Mouse (Mus musculus) monocyte, adult 2 months (primary cell): ENCODE results near the gene Lcn2.

Experiments
- DNase-seq, 2 experiments: peaks; one replicate each; pipeline ENCODE4 v3.0.0; 2022; ENCODE audit warnings: low spot score in 2 of 2, low read depth in 1 of 2

Gene Lcn2

DNA sequence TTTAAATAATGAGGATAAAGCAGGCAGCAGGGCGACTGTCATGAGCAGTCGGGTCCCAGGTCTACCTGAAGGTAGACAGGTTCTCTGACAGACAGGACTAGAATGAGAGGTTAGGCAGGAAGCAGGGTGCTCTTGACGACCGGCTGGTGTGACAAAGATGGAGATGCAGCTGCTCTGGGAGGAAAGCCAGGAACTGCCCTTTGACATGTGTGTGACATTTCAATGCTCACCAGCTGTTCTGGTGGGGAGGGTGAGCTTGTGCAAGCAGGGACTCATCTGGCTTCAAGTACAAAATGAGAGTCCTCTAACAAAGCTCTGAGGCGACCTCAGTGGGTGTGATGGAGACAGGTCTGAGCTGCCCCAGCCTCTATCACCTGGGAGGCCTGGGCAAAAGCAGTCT, 25.9 kb upstream of the Lcn2 start:
- no peak for DNase-seq

DNA sequence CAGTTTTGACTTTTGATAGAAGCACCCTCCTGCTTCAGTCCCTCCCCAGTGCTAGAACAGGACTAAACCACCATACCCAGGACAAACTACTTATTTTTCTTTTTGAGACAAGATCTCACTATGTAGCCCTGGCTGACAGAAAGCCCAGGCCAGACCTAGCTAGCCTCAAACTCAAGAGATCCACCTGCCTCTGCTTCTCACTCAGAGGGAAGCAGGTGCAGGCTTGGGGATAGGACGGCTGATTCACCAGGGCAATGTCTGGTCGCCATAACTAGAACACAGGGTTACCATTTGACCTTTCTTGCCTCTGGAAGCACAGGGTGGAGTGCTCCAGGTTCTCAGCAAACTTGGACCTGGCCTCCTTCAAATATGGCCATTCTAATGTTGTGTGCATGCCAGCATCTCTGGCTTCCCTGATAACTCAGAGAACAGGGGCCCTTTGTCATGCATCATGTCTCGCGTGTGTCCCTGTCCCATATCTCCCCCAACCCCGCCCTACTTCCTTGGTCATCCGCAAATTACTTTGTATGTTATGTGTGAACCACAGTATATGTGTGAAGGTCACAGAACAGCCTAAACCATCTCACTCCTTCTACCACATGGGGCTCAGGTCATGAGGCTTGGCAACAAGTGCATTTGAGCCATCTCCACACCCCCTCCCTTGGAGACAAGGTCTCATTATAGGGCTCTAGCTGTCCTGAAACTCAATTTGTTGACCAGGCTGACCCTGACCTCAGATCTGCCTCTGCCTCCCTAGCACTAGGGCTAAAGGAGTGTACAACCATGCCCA, 24.9 kb upstream of the Lcn2 start:
- DNase-seq = no peak

DNA sequence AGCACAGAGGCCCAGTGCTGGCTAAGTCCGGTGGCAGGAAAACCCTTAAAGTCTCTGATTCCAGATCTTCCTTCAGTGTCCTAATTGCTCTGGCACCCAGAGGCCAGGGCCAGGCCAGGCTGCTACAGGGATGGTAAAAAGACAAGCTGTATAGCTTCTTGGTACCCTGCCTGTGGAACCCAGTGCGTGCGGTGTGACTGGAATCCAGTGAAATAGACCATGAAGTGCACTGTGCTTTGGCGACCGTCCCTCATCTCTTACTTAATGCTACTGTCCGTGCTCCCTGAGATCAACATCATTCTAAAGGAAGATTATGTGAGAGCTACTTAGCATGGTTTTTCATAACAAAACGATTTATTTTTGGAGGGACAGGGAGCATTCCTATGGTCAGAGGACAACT, 23.4 kb upstream of the Lcn2 start:
- no peak for DNase-seq

DNA sequence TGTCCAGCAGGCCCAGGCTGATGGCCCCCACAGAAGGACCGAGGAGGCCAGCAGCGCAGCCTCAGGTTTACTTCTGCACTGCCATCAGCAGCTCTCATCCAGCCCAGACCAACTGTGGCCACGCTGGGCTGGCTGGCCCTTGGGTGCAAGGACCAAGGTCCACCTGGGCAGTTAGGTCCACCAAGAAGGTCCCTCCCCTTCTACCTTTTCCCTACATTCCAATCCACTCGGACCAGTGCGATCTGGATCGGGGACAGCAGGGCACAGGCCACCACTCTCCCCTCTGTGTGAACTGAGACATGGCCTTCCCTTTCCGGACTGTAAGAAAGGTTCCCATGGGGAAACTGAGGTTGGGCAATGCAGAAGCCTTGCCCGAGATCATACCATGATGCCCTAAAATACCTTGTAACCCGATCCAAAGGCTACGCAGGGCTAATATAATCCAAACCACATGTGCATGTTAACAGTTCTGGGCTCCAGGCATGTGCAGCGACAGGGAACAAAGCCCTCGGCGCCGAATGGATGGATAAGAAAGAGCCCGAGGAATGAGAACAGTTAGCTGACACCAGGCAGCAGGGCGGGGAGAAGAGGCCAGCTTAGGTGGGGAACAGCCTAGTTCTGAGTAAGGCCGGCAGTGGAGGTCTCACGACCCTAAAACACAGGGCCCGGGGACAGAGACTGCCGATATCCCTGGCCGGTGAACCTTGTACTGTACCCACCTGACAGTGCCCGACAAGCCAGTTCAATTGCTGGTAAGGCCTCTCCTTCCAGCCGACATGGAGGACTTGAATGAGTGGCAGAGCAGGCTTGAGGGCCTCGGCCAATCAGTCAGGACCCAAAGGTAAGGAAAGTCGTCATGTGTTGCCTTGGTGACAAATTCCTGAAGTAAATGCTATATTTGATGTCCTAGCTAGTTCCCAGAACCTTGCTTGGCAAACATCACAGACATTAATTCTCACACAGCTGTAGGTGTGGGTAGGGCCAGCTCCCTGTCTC, 20.7 kb upstream of the Lcn2 start:
- DNase-seq = no peak

DNA sequence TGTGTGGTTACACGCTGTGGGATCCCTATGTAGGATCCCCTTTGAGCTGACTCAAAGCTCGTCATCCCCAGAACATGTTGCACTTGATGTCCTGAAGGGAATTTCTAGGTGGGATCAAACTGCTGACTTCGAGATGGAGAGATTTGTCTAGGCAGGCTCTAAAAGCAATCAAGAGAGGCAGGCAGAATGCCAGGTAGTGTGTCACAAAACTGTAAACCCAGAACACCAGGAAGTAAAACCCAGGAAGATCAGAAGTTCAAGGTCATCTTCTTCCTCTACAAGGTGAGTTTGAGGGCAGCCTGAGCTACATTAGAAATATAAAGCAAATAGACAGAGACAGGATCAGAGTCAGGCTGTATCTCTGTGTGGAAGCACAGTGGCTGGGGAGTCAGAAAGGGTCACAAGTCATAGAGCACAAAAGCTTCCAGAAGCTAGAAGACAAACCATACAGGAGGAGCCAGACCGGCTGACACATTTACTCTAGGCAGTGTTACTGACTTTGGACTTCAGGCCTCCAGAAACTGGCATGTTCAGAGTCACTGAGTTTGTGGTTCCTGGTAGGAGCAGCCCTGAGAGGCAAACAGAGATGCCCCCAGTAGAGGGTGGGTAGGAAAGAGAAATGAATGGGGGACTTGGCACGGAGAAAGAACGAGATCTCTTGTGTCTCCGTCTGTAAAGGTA, 19.2 kb upstream of the Lcn2 start:
- DNase-seq = no peak

DNA sequence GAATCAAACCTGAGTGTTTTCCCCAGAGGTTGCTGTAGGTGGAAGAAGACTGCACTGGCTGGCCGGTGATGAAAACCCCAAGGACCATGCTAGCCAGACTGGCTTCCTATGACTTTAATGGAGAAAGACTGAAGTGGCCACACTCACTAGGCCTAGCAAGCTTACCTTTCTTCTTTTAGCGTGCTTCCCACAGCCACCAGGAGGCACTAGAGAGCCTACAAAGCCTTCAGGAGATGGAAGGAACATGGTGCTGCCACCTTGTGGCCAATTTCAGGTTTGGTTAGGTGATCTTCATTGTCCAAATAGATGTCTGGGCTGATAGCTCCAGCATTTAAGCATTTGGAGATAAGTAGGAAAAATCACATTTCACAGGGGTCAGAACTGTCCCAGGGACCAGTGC, 16.6 kb upstream of the Lcn2 start:
- DNase-seq = peak; percentile 81 to 88

DNA sequence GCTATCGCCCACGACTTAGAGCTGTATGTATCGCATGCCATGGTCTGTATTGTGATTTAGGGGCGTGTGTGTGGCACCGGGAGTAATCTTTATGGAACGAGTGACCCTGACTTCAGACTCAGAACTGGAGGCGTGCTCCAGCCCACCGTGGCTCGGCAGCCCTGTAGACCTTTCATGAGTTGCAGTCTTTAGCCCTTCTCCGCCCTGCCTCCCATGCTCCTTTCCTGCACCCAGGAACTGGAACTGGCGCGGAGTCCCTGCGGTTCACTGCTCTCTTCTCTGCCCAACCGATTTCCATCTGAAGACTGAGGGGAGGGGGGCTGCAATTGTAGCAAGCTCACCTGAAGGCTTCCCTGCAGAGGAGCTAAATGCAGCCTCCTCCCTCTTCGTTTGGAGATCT, 8.6 kb upstream of the Lcn2 start:
- DNase-seq = no peak

DNA sequence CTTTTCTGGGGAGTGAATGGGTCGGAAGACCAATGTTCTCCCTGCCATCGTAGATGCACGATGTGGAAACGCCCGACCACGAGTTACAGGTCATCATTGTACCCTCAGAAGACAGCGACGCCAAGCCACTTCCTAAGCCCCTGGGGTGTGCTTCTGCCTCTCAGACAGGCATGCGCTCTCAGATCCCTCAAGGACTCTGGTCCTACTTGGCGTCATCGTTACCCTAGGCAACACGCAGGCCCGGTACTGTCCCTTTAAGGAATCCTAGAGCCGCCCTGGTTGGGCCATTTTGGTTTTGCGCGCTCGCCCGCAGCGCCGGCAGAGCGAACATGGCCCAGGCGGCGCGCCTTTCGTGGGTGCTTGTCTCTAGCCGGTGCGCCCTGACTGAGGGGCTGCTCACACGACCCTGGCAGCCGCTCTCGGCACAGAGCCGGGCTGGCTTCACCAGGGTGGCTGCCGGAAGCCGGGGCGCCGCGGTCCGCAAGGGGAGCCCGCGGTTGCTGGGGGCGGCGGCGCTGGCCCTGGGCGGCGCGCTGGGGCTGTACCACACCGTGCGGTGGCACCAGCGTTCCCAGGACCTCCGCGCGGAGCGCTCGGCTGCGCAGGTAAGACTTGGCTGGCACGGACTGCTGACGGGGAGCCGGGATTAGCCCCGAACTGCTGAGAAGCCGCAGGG, 8.0 kb upstream of the Lcn2 start:
- peak; percentile 69 to 81 for DNase-seq

DNA sequence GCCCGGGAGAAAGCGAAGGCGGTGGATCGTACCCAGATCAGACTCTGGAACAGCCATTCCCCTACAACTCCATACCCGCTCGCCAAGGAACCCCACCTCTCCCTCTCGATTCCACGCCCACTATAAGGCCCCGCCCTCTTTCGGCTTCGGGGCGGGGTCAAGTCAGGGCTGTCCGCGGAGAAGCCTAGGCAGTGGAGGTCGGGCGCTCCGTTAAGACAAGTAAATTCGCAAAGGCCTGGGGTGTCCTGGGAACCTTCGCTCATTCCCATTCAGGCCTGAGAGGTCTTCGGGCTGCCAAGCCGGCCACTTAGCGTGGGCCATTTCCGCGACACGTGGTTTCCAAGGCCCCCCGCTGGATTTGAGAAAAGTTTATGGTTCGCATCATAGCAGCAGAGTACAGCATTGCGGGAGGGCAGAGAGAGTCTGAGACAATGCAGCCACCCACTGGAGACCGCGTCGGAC, 7.5 kb upstream of the Lcn2 start, which contains the start of gene Ptges2:
Gene Ptges2 (plus strand): TSS at position 413 of the 462 bp plus-strand sequence.
- DNase-seq = peak; percentile 66 to 87

DNA sequence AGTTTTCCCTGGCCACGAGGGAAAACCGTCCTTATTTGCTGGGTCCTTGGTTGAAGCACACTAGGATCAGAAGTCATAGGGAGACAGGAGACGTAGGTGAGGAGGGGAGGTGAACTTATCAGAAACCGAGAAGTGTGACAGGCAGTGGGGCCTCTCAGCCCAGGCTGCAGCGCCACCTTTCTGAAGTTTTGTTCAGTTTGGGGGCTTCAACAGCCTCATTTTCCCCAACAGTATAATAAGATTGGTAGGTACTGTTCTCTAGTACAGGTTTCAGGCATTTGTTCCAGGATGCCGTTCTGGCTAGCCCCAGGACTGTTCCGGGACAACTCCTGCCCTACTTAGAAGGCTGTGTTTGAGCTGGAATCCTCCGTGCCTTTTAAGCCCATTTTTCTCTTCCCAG, 6.9 kb upstream of the Lcn2 start:
- no peak for DNase-seq

DNA sequence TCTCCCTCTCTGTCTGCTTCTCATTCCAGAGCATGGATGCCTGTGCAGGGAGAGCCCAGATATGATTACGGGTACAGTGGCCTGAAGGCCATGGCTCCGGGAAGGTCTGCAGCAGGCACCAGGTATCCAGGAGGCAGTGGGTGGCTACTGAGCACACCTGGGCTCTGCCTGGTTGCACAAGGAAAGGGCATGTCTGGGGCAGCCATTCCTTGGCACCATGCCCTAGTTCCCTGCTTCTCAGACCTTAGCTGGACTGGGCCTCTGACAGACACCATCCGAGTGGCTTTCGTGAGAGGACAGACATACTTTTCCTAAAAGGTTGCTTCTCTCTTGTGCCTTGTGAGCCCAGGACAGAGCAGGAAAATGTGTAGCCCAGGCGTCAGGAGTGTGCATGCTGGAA, 4.0 kb upstream of the Lcn2 start:
- no peak for DNase-seq

DNA sequence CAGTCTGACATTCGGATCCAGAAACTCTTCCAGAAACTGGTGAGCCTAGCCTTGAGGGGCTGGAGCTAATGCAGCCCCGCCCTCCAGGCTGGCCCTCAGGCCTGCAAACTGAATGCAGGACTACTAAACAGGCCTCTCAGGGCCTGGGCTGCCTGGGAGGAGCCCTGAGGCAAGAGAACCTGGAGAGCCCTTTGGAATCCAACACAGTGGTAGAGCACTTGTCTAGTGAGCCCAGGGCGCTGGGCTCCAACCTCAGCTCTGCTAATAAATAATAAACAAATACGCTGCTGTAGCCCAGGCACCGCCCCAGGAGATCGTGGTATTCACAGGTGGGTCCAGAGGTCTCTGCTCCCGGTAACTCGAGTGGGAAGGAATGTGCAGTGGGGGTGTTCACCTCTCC, 2.8 kb upstream of the Lcn2 start:
- DNase-seq = no peak

DNA sequence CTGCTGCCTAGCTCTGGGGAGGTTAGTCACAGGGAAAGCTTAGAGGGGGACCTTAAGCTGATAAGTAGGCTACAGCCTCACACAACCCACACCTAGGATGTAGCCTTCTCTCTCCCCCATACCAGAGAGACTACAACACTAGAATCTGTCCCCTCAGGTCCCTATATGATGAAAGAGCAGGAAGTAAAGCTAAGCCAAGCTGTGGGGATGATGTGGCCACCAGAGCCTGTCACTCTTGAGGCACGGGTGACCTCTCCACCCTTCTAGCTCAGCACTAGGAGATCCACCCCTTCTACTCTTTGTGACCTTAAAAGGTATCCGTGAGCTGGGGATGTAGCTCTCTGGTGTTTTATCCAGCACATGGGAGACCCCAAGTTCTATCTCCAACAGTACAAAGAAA, 1.1 kb upstream of the Lcn2 start:
- DNase-seq = no peak

DNA sequence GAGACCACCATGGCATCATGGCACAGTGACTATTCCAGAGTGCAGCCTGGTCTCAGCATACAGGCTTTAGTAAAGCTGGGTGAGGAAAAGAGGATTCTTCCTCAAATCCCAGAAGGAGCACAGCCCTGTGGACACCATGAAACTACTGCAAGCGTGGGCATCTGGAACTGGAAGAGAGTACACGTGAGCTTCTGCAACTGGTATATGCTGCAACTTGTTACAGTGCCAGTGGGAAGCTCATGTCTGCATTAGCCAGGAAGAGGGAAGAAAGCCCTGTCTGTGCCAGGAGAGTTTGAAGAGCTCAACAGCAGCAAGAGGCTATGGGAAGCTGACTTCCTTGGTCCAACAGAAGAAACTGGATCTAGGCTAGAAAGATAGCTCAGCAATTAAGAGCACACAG, 5.4 kb downstream of the Lcn2 start:
- no peak for DNase-seq

DNA sequence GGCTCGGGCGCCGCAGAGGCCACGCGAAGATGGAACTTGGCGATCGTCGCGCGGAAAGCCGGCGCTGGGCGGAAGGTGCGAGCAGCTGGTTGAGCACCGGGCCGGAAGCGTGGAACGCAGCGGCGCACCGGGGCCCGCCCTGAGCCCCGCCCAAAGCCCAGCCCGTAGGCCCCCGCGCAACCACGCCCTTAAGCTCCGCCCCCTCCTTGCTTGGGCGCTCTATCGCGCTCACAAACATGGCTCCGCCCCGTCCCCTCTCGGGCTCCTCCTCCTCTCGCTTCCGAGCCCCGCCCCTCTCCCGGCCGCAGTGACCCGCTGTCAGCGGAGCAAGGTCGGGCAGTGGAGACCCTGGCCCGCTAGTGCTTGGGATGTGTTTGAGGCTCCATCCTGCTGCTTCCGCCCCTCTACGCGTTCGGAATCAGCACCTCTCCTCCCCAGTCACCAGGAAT, 6.3 kb downstream of the Lcn2 start, which contains the start of gene 1110008P14Rik:
Gene 1110008P14Rik (minus strand): TSS at position 164 of the 449 bp plus-strand sequence.
- DNase-seq = peak; percentile 75 to 81

DNA sequence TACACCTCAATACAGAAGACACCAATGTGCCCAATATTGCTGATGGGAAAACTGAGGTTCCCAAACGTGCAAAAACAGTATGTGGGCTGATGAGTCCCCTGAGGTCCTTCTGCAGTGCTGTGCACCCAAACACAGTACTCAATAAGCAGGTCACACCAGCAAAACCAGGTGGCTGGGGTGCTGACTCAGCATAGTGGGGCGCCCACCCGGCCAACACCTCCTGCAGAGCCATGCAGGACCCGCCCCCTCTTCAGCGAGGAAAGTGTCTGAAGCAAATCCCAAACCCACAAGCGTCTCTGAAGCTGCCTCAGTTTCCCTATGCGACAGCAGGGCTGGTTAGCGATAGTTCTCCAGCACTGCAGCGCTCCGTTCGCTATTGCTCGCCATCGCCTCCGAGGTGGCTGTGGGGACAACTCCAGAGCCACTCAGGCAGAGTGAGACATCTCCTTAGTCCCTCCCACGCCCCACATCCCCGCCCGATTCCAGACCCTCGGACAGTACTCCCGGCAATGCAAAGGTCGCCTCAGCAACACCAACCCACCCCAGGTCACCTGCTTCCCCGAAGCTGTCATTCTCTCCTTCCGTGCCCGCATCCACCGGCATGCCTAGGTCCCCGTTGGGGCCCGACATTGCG, 6.8 kb downstream of the Lcn2 start:
- no peak for DNase-seq

DNA sequence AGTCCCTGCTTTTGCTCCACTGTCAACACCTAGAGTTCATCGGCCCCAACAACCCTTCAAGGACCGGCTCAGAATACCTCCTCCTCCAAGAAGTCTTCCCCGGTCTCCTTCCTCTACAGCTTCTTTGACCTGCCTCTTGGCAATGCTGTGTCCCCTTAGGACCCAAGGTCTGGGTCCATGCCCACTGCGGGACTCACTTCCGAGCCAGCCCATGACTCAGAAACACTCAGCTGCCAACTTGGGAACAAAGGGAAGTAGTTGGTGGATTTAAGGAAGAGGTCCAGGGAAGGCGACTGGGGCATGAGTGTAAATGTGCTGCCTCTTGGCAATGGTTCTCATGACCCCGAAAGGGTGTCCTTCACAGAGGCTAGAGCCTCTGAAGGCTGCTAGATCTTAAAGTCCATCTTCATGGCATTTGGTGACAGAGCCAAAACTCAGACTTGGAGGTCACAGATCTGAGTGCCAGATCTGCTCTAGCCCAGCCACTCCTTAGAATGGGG, 8.0 kb downstream of the Lcn2 start:
- DNase-seq = no peak

DNA sequence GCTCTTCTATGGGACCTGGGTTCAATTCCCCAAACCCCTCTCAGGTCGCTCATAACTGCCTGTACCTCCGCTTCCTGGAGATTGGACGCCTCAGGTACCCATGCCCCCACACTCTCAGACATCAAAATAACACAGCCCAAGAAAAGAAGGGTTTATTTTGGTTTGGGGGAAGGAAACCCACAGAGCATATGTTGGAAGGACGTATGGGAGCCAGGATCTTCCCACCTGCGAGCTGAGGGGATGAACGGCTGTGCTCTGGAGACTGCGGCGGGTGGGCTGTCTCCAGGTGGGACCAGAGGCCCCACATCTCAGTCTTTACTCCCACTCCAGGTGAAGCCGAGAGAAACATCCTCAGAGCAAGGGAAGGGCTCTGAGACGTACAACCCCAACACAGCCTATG, 11.1 kb downstream of the Lcn2 start:
- no peak for DNase-seq

DNA sequence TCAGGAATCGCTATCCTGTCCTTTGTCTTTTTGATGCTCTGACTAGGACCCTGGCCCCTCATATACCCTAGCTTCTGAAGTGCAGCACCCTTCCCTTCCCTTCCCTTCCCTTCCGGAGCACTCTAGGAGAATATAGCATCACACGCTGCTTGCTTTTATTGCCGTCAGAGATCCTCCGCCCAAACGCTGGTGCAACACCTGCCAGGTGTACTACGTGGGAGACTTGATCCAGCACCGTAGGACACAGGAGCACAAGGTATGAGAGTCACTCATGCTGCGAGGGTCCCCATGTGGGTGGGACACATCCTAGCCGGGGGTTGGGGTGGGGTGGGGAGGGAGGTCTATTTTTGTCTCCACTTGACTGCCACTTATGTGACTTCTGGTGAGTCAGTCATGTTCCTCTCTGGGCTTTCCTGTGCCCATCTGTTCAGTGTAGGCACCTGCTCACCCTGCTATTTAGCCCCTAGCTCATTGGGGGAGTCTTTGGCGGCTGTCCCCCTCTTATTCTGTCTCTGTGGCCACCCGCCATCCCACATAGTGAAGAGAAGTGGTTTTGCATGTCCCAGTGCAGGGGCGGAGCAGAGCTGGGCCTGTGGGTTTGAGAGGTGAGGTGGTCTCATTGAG, 12.6 kb downstream of the Lcn2 start:
- no peak for DNase-seq

DNA sequence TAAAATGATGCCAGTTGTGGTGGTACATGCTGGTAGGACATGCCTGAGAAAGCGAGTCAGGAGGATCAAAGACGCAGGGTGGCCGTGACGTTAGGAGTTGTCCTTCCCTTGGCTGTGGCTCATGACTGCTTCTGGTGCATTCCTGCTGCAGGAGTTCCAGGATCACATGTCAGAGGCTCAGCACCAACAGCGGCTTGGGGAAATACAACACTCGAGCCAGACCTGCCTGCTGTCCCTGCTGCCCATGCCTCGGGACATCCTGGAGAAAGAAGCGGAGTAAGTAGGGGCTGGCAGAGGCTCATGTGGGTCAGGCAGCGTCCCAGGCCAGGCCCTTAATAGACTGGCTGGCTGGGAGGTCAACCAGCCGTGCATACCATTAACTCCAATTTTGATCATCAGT, 13.9 kb downstream of the Lcn2 start:
- no peak for DNase-seq
